Mouse (Mus musculus) heart, adult 2 months (tissue): ENCODE measurements around the gene AF067063. TPM values are rescaled to one million over a fixed set of nuclear protein-coding genes. Genes with fewer than 3 reads are reported as not detected.

Experiments
- DNase-seq, 2 experiments: peaks; one replicate each; pipeline ENCODE4 v3.0.0; 2021
- H3K27ac ChIP-seq: fragments of 200-600 bp; 2 replicates; pipeline ENCODE4 v1.8.1; 2022
- H3K27me3 ChIP-seq: fragments of 200-500 bp; 2 replicates; pipeline ENCODE4 v1.6.1; 2012; ENCODE audit warnings: mild to moderate bottlenecking, low read length, inconsistent platforms, mixed read lengths; ENCODE audit not compliant: control insufficient read depth, insufficient read depth
- H3K36me3 ChIP-seq: fragments of 200-500 bp; 2 replicates; pipeline ENCODE4 v1.6.1; 2012; ENCODE audit warnings: low read length, inconsistent platforms; ENCODE audit not compliant: control insufficient read depth, insufficient read depth
- H3K4me1 ChIP-seq: fragments of 200-500 bp; 2 replicates; pipeline ENCODE4 v1.6.1; 2011; ENCODE audit warnings: low read length; ENCODE audit not compliant: control insufficient read depth, insufficient read depth
- H3K4me3 ChIP-seq: fragments of 200-600 bp; 2 replicates; pipeline ENCODE4 v1.8.1; 2022
- H3K79me2 ChIP-seq: fragments of 200-500 bp; replicated peaks from 2 replicates; pipeline ENCODE4 v1.6.1; 2012; ENCODE audit warnings: mild to moderate bottlenecking, inconsistent platforms, low read length, moderate library complexity, mixed read lengths; ENCODE audit not compliant: control insufficient read depth, insufficient read depth
- H3K9ac ChIP-seq: fragments of 200-500 bp; 2 replicates; pipeline ENCODE4 v1.6.1; 2012; ENCODE audit warnings: low read depth, mild to moderate bottlenecking, control low read depth, inconsistent platforms, low read length, mixed read lengths
- CTCF ChIP-seq: fragments of 200-600 bp; IDR thresholded peaks from 2 replicates; pipeline ENCODE4 v1.8.1; 2022; ENCODE audit warnings: antibody characterized with exemption, mild to moderate bottlenecking, moderate library complexity
- EP300 ChIP-seq: fragments of 200-500 bp; IDR thresholded peaks from 2 replicates; pipeline ENCODE4 v1.6.1; 2011; ENCODE audit warnings: low read depth, low read length, control low read depth; ENCODE audit not compliant: insufficient read depth
- POLR2A ChIP-seq: fragments of 200-500 bp; IDR thresholded peaks from 2 replicates; pipeline ENCODE4 v1.6.1; 2011; ENCODE audit warnings: mild to moderate bottlenecking, low read depth, low read length, control low read depth; ENCODE audit not compliant: insufficient read depth
- WGBS: fragments of 180-500 bp; shearing (Covaris S2); methylation state at CpG from one replicate; pipeline ENCODE4 v1.1.7; 2018; 5-methylcytosine and 5-hydroxymethylcytosine counted together
- intact Hi-C: fragments of 180-260 bp; cut with DNase I; formaldehyde crosslinking; loops from one replicate; pipeline ENCODE4 v1.15.1; 2025
- polyA plus RNA-seq: library from polyadenylated mRNA; depleted of rRNA; stranded (reverse); fragments of >200 nt; gene quantifications from 2 replicates; pipeline ENCODE4 v1.2.3, GENCODE M21; 2012; rRNA removed
- total RNA-seq, 2 experiments: library from RNA; stranded (reverse); gene quantifications; 2 replicates each; pipeline ENCODE4 v1.2.3; 2021

AF067063 gene
- total and polyA plus RNA-seq, 3 experiments: not detected

DNA sequence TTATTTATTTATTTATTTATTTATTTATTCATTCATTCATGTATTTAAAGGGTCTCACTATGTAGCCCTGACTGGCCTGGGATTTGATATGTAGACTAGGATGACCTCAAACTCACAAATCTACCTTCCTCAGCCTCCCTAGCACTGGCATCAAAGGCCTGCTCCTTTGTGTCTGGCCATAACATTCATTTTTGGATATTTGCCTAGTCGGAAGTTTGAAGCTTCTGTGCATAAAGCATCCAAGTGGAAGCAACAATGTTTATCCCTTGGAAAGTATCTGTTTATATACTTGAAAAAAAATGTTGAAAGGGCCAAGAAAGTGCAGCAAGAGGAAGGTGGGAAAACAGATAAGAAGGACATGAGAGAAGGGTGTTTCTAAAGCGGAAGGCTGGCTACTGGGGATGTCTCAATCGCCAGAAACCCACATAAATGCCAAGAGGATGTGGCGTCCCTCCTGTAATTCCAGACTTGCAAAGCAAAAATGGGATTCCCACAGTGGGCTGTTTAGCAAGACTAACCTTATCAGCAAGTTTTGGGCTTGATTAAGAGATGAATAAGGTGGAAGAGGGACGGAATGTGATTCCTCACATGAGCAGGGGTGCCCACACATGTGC lies 37.1 kb downstream of the AF067063 start:
- Histone ChIP-seq H3K27ac (no peak overlapping the region), H3K4me3 (no peak overlapping the region), H3K9ac (no peak overlapping the region), H3K36me3 (peaks cover 12% of the 10 kb centered on the region), H3K27me3 (no peaks in the 10 kb centered on the region), H3K4me1 (peaks cover 2% of the 10 kb centered on the region), H3K79me2 (no peaks in the 10 kb centered on the region)
- no peak for DNase-seq
- WGBS: 63% methylated on average over 5 of the region's 5 CpGs
- no peak for TF ChIP-seq CTCF
- no peak for TF ChIP-seq EP300
- no peak for TF ChIP-seq POLR2A
- intact Hi-C loops: loop anchor here (5.0 kb wide), 1 partner anchor 36 kb away; the partner anchor contains the start of gene Nim1k

DNA sequence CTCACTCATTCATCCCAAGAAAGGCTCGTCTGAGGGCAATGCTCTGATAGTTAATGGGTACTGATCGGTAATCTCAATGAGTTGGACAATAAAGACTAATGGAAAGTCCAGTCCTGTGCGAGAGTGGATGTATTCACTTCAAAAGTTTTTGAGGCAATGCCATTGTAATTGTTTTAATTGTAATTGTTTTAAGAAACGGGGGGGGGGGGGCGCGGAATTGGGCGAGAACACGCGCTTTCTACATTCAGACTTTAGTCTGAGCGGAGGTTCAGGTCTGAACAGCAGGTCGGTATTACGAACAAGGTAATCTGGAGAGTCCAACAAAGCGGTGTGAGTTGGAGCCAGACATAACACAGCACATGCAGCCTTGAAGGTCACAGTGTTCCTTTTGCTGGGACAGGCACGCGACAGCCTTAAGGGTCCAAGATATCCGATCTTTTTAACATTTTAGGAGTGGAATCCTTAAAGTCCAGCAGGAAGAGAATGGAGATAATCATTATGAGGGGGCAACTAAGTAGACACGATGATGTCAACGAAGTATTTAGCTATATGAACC lies 38.4 kb downstream of the AF067063 start:
- Histone ChIP-seq H3K27me3 (no peaks in the 10 kb centered on the region), H3K4me1 (peaks cover 2% of the 10 kb centered on the region), H3K4me3 (peak overlapping the region; percentile 81), H3K27ac (peak overlapping the region; percentile 99), H3K9ac (peak overlapping the region; percentile 81), H3K79me2 (no peaks in the 10 kb centered on the region), H3K36me3 (peaks cover 17% of the 10 kb centered on the region)
- intact Hi-C loops: loop anchor here (2.0 to 5.0 kb wide), 2 partner anchors 34 to 101 kb away; partner anchors contain the start of genes Hmgcs1 and Nim1k
- peak in 1 of 2 experiments; percentile 3 for DNase-seq
- TF ChIP-seq POLR2A (no peak), CTCF (no peak), EP300 (no peak)
- WGBS: 4% methylated on average over 18 of the region's 18 CpGs

DNA sequence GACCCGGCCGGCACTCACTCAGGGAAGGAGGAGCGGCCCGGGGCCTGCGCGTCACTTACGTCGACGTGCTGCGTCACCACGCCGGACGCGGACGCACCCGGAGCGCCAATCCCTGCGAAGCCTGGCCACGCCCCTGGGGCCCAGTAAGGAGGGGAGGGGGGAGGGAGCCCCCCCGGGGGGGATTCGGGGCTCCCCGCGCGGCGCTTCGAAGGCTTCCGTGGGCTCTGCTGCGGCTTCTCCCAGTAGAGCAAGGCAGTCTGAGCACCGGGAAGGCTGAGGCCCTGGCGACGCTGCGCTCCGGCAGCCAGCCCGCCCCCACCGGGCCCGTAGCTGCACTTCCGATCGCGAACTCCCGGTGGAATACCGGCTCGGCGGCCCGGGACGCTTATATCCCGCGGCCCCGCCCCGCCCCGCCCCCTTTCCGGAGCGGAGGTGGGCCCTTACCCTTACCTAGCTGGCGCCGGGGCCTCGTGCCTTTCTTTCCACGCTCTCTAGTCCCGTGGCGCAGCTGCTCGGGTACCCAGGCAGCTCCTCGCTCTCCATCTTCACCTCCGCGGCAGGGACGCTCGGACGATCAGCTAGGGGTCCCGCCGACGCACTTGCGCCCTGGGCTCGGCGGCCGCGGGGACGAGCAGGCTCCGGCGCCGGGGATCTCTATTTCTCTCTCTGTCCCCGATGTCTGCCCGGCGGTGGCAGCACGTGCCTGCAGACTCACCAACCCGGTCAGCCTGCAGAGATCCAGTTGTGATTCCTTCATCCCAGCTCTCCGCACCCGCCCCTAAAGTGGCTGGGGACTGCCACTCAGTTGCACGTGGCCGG lies 39.0 kb downstream of the AF067063 start, which contains the start of gene Zfp131:
Gene Zfp131 (minus strand): TSS at position 129 of the 819 bp plus-strand sequence.
- WGBS: under 1% methylated on average over 75 of the region's 86 CpGs
- H3K27ac ChIP-seq: peak within 1 kb of the TSS; percentile 99
- H3K9ac ChIP-seq: peak within 1 kb of the TSS; percentile 94
- no peaks in the 10 kb centered on the region for H3K79me2 ChIP-seq
- intact Hi-C loops: loop anchor here (2.0 to 5.0 kb wide), 2 partner anchors 34 to 100 kb away; partner anchors contain the start of genes Hmgcs1 and Nim1k
- peak; percentile 95 to 97 for DNase-seq
- H3K27me3 ChIP-seq: no peaks in the 10 kb centered on the region
- peak within 1 kb of the TSS; percentile 81 for H3K4me3 ChIP-seq
- H3K4me1 ChIP-seq: peaks cover 2% of the 10 kb centered on the region
- TF ChIP-seq POLR2A (peak; percentile 51), CTCF (peak; percentile 34), EP300 (no peak)
- peaks cover 19% of the 10 kb centered on the region for H3K36me3 ChIP-seq

DNA sequence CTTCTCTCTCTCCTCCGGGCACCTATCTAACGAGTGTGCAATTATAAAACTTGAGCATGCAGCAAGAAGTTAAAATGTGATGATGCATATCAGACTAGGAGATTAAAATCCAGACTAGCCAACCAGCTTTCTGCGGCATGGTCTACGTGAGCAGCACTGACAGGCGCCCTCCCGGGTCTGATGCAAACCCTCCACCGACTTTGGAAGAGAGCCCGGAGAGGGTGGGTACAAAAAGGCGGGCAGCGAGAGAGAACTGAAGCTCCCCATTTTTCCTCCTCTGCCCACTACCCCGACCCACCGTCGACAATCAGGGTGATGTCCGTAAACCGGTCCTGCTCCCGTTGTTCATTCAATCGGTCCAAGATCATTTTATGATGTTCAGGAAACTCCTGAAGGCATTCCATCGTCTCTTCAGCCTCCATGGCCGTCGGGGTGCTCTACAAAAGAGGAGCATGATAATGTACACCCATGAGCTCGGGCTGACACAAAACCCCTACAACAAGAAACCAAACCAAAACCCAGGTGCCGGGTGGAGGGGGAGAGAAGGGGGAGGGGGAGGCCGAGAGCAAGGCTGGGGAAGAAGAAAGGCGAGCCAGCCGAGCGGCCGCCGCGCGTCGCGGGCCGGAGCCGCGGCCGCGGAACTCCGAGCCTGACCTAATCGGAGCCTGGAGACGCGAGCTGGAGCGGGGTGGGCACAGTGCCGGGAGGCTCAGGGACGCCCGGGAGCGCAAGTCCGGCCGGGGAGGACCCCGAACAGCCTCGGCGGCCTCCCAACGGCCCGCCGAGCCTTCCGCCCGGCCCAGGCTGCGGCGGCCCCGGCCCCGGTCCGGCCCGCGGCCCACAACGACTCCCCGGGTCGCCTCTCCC lies 39.9 kb downstream of the AF067063 start:
- peaks cover 19% of the 10 kb centered on the region for H3K36me3 ChIP-seq
- whole genome bisulfite sequencing: under 1% methylated on average over 52 of the region's 66 CpGs
- H3K27ac ChIP-seq: peak overlapping the region; percentile 99
- peak; percentile 47 to 55 for DNase-seq
- no peaks in the 10 kb centered on the region for H3K79me2 ChIP-seq
- peak overlapping the region; percentile 94 for H3K9ac ChIP-seq
- H3K4me3 ChIP-seq: peak overlapping the region; percentile 81
- peaks cover 2% of the 10 kb centered on the region for H3K4me1 ChIP-seq
- TF ChIP-seq EP300 (no peak), POLR2A (no peak), CTCF (no peak)
- H3K27me3 ChIP-seq: no peaks in the 10 kb centered on the region
- intact Hi-C loops: loop anchor here (2.0 to 5.0 kb wide), 3 partner anchors 33 to 99 kb away; partner anchors contain the start of genes Hmgcs1 and Nim1k

DNA sequence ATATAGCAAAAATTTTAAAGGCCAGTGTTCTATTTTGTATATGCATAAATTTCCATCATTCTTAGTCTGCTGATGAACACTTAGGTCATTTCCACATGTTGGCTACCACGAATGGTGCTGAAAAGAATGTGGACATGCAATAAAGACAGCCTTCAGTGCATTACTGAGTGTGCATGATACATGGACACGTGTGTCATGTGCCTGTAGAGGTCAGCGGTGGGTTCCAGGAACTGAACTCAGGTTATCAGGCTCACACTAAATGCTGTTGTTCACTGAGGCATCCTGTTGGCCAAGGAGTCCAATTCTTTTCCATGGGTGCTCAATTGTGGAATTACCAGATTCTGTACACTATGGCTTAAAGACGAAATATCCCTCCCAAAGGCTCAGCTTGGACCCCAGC lies 46.4 kb downstream of the AF067063 start:
- TF ChIP-seq POLR2A (no peak), CTCF (no peak), EP300 (no peak)
- no peaks in the 10 kb centered on the region for H3K79me2 ChIP-seq
- H3K27me3 ChIP-seq: no peaks in the 10 kb centered on the region
- no peak overlapping the region for H3K9ac ChIP-seq
- WGBS: 85% methylated on average over 4 of the region's 4 CpGs
- H3K36me3 ChIP-seq: peaks cover 19% of the 10 kb centered on the region
- no peak overlapping the region for H3K27ac ChIP-seq
- H3K4me1 ChIP-seq: no peaks in the 10 kb centered on the region; the same call in 1 of the 2 replicates
- H3K4me3 ChIP-seq: no peak overlapping the region
- DNase-seq: no peak
- intact Hi-C loops: no loop called here

Other genes starting within 250 kb of the AF067063 start
- not detected for gene Ccl28, start 206.4 kb downstream of the AF067063 start, total RNA-seq
- gene Ccl28, start 206.4 kb downstream of the AF067063 start, polyA plus RNA-seq: 0.06 TPM in 1 of 2 replicates, not detected in the other
- gene Hmgcs1, start 139.8 kb downstream of the AF067063 start, total RNA-seq: 10 to 100 TPM; 34.9 to 35.4 TPM
- gene Hmgcs1, start 139.8 kb downstream of the AF067063 start, polyA plus RNA-seq: 16.7 and 29.0 TPM in 2 replicates
- gene Nim1k, start 74.3 kb downstream of the AF067063 start, total RNA-seq: 1 to 10 TPM; 1.2 to 1.8 TPM
- gene Nim1k, start 74.3 kb downstream of the AF067063 start, polyA plus RNA-seq: 0.64 and 1.2 TPM in 2 replicates
- gene Zfp131, start 39.3 kb downstream of the AF067063 start, total RNA-seq: 10 to 100 TPM; 18.4 to 18.7 TPM
- gene Zfp131, start 39.3 kb downstream of the AF067063 start, polyA plus RNA-seq: 5.0 and 7.3 TPM in 2 replicates
- not detected for gene D13Ertd608e, start 5.8 kb upstream of the AF067063 start, total RNA-seq
- gene D13Ertd608e, start 5.8 kb upstream of the AF067063 start, polyA plus RNA-seq: not detected in 2 replicates
- gene Tcstv1, start 64.6 kb upstream of the AF067063 start, total RNA-seq: not detected
- gene Tcstv1, start 64.6 kb upstream of the AF067063 start, polyA plus RNA-seq: not detected in 2 replicates
- not detected for gene Gm21761, start 99.1 kb upstream of the AF067063 start, total RNA-seq
- not detected in 2 replicates for gene Gm21761, start 99.1 kb upstream of the AF067063 start, polyA plus RNA-seq
- gene B020031M17Rik, start 120.6 kb upstream of the AF067063 start, total RNA-seq: not detected
- gene B020031M17Rik, start 120.6 kb upstream of the AF067063 start, polyA plus RNA-seq: not detected in 2 replicates
- gene Gm36079, start 196.8 kb upstream of the AF067063 start, total RNA-seq: not detected
- not detected in 2 replicates for gene Gm36079, start 196.8 kb upstream of the AF067063 start, polyA plus RNA-seq
- gene Gm21188, start 222.0 kb upstream of the AF067063 start, total RNA-seq: under 1 TPM in 1 of 2 experiments, not detected in 1; 0.23 TPM
- gene Gm21188, start 222.0 kb upstream of the AF067063 start, polyA plus RNA-seq: 0.29 and 0.67 TPM in 2 replicates